Mouse (Mus musculus): ENCODE results near the gene Fstl1. TPM values are rescaled to one million over a fixed set of nuclear protein-coding genes. Genes with fewer than 3 reads are reported as not detected.

Gene Fstl1
- total and polyA plus RNA-seq, 3 experiments: 0.34 to 0.87 (median 0.59) TPM

DNA sequence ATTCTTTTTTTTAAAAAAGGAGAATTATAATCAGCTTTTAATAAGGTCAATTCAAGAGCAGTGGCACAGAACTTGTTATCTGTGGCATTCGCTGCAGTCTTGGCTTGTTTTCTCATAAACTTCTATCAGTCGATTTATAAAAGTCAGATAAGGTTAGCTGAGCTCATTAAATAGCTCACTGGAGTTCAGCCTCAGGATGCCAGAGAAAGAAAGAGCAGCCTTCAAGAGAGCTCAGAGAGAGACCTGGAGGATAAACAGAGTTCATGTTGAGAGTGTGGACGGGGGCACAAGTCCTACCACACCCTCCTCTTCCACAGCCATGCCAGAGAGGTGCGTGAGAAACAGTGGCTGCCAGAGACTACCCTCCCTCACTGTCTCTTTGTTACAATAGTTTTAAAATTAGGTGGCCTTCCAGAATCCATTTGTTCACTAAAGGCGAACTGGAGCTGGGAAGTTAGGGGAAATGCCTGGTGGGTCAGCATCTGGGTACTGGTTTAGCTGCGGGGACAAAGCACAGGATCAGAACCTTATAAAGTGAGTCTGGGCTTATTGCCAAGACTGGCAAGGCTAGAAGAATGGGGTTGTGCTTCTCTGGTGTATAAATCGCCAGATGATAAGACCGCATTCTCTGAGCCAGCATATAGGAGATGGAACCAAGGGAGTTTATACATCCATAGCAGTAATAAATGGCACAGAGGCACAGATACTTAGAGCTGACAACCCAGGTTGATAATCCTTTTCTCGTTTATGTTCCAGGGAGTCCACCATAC, 47.1 kb upstream of the Fstl1 start:
- Histone ChIP-seq H3K27me3 (replicated peaks) (no peaks in the 10 kb centered on the region), H3K4me1 (ENCODE audit: control insufficient read depth in 1 of 2, insufficient read depth in 2 of 2) (peaks cover 0 to 16% of the 10 kb centered on the region in 2 experiments; a peak in 2 of 4 replicates), H3K79me2 (replicated peaks; ENCODE audit: control insufficient read depth, extremely low read depth, insufficient read depth, poor library complexity, severe bottlenecking) (no peaks in the 10 kb centered on the region), H3K27ac (ENCODE audit: insufficient read depth, low read depth) (no peak overlapping the region), H3K9me3 (replicated peaks; ENCODE audit: low read length) (no peaks in the 10 kb centered on the region), H3K36me3 (replicated peaks in 1 of 2; ENCODE audit: control insufficient read depth in 1 of 2, insufficient read depth in 1 of 2, low read length in 1 of 2) (no peaks in the 10 kb centered on the region), H3K9ac (ENCODE audit: insufficient read depth, low read depth) (no peak overlapping the region), H3K4me3 (replicated peaks in 1 of 3; ENCODE audit: low read depth in 2 of 3, low read length in 2 of 3, poor library complexity in 1 of 3) (no peak overlapping the region), H3K4me2 (ENCODE audit: insufficient read depth, low read depth, poor library complexity, severe bottlenecking) (no peak overlapping the region)
- dilution Hi-C loops (cut with MboI; ENCODE audit: extremely low pct_ligation_motif_present, extremely low pct_unique_long_range_greater_than_20kb, low sequenced_read_pairs) (no loop called here), in situ Hi-C loops (cut with MboI; ENCODE audit: low pct_ligation_motif_present, low pct_unique_long_range_greater_than_20kb, low sequenced_read_pairs) (no loop called here)
- TF ChIP-seq KAT2A (IDR thresholded peaks at IDR 0.05; ENCODE audit: insufficient replicate concordance, low read length) (no peak), USF2 (conservative IDR thresholded peaks at IDR 0.05; ENCODE audit: low read depth, low read length) (no peak), MAZ (IDR thresholded peaks at IDR 0.05; ENCODE audit: low read depth, low read length) (no peak), MAFK (IDR thresholded peaks at IDR 0.05; ENCODE audit: insufficient replicate concordance, low read length) (no peak), POLR2AphosphoS2 (IDR thresholded peaks at IDR 0.05; ENCODE audit: low read depth, low read length) (no peak), MXI1 (IDR thresholded peaks at IDR 0.05; ENCODE audit: low read depth, low read length) (no peak), JUN (IDR thresholded peaks at IDR 0.05; ENCODE audit: insufficient read depth, low read depth, low read length) (no peak), RAD21 (IDR thresholded peaks at IDR 0.05; ENCODE audit: low read depth, low read length) (no peak), SIN3A (IDR thresholded peaks at IDR 0.05; ENCODE audit: low read length) (no peak), PAX5 (IDR thresholded peaks at IDR 0.05; ENCODE audit: low read length) (no peak), ETS1 (conservative IDR thresholded peaks at IDR 0.05; ENCODE audit: low read depth, low read length) (no peak), JUND (conservative IDR thresholded peaks at IDR 0.05; ENCODE audit: low read depth, low read length) (no peak)
- DNase-seq (ENCODE audit: extremely low read depth): no peak

DNA sequence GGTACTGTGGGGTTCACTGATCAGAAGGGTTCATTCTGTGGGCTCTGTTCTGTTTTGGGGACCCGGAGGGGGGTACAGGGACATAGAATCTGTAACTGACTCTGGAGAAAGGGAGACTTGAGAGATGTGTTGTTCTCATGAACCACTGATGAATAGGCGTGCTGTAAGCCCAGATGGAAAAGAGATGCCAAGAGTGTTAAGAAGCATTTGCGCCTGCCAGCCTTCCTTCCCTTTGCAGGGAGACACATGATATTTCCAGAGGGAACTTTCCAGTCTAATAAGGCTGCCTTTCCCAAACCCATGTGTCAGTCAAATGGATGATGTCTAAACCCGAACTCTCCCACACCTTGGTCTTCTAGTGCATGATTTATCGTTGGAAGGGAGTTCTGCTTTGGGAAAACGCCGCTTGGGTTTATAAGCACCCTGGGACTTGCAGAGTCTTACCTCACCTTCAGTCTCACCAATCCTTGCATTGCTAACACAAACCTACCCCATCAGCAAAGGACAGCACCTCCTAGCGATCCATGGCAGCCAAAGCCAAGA, 46.3 kb upstream of the Fstl1 start:
- no peaks in the 10 kb centered on the region for H3K36me3 ChIP-seq (replicated peaks in 1 of 2; ENCODE audit: control insufficient read depth in 1 of 2, insufficient read depth in 1 of 2, low read length in 1 of 2)
- peaks cover 0 to 19% of the 10 kb centered on the region in 2 experiments; a peak in 2 of 4 replicates for H3K4me1 ChIP-seq (ENCODE audit: control insufficient read depth in 1 of 2, insufficient read depth in 2 of 2)
- H3K4me3 ChIP-seq (replicated peaks in 1 of 3; ENCODE audit: low read depth in 2 of 3, low read length in 2 of 3, poor library complexity in 1 of 3): no peak overlapping the region
- H3K9ac ChIP-seq (ENCODE audit: insufficient read depth, low read depth): no peak overlapping the region
- H3K27me3 ChIP-seq (replicated peaks): no peaks in the 10 kb centered on the region
- no peaks in the 10 kb centered on the region for H3K79me2 ChIP-seq (replicated peaks; ENCODE audit: control insufficient read depth, extremely low read depth, insufficient read depth, poor library complexity, severe bottlenecking)
- TF ChIP-seq POLR2AphosphoS2 (IDR thresholded peaks at IDR 0.05; ENCODE audit: low read depth, low read length) (no peak), CHD2 (IDR thresholded peaks at IDR 0.05; ENCODE audit: low read length) (no peak), RCOR1 (conservative IDR thresholded peaks at IDR 0.05; ENCODE audit: low read depth, low read length) (no peak), PAX5 (IDR thresholded peaks at IDR 0.05; ENCODE audit: low read length) (no peak), ELF1 (IDR thresholded peaks at IDR 0.05; ENCODE audit: low read depth, low read length) (no peak), ZMIZ1 (IDR thresholded peaks at IDR 0.05; ENCODE audit: low read depth, low read length) (no peak), ZC3H11A (IDR thresholded peaks at IDR 0.05; ENCODE audit: low read depth, low read length) (no peak), CTCF (conservative IDR thresholded peaks at IDR 0.05 in 1 of 2, IDR thresholded peaks at IDR 0.05 in 1 of 2; ENCODE audit: low read depth in 2 of 2, low read length in 2 of 2) (no peak; a peak in 1 of 4 replicates), SIN3A (IDR thresholded peaks at IDR 0.05; ENCODE audit: low read length) (no peak), MEF2A (IDR thresholded peaks at IDR 0.05; ENCODE audit: borderline replicate concordance, low read depth, low read length) (no peak), ETS1 (conservative IDR thresholded peaks at IDR 0.05; ENCODE audit: low read depth, low read length) (no peak), CHD1 (IDR thresholded peaks at IDR 0.05; ENCODE audit: low read depth, low read length) (no peak), NRF1 (IDR thresholded peaks at IDR 0.05; ENCODE audit: low read depth, low read length) (no peak), EP300 (IDR thresholded peaks at IDR 0.05; ENCODE audit: low read length) (no peak), USF2 (conservative IDR thresholded peaks at IDR 0.05; ENCODE audit: low read depth, low read length) (no peak), ZNF384 (IDR thresholded peaks at IDR 0.05; ENCODE audit: low read depth, low read length) (no peak), MAZ (IDR thresholded peaks at IDR 0.05; ENCODE audit: low read depth, low read length) (no peak), GABPA (IDR thresholded peaks at IDR 0.05; ENCODE audit: insufficient replicate concordance, low read depth, low read length) (no peak)
- no peaks in the 10 kb centered on the region for H3K9me3 ChIP-seq (replicated peaks; ENCODE audit: low read length)
- H3K4me2 ChIP-seq (ENCODE audit: insufficient read depth, low read depth, poor library complexity, severe bottlenecking): no peak overlapping the region
- DNase-seq (ENCODE audit: extremely low read depth): no peak
- dilution Hi-C loops (cut with MboI; ENCODE audit: extremely low pct_ligation_motif_present, extremely low pct_unique_long_range_greater_than_20kb, low sequenced_read_pairs): no loop called here
- in situ Hi-C loops (cut with MboI; ENCODE audit: low pct_ligation_motif_present, low pct_unique_long_range_greater_than_20kb, low sequenced_read_pairs): no loop called here
- H3K27ac ChIP-seq (ENCODE audit: insufficient read depth, low read depth): no peak overlapping the region
